Mouse (Mus musculus) cerebellum, adult 2 months (tissue): ENCODE measurements around the gene Art3. TPM values are rescaled to one million over a fixed set of nuclear protein-coding genes. Genes with fewer than 3 reads are reported as not detected.
"Not testable (repeated sequence)": the region's sequence is repeated elsewhere in the genome, so short reads cannot be mapped to it uniquely, and the experiment has no call there.

Source experiments
- DNase-seq, 2 experiments: peaks; one replicate each; pipeline ENCODE4 v3.0.0; 2021
- H3K27ac ChIP-seq: fragments of 200-500 bp; 2 replicates; pipeline ENCODE4 v1.5.1; 2012; ENCODE audit warnings: low read length, control low read depth, inconsistent platforms; ENCODE audit not compliant: insufficient read depth
- H3K27me3 ChIP-seq: fragments of 200-500 bp; 2 replicates; pipeline ENCODE4 v1.6.1; 2012; ENCODE audit warnings: inconsistent platforms, mild to moderate bottlenecking, low read length, moderate library complexity; ENCODE audit not compliant: control insufficient read depth, insufficient read depth
- H3K4me1 ChIP-seq: fragments of 200-500 bp; 2 replicates; pipeline ENCODE4 v1.6.1; 2011; ENCODE audit warnings: low read length; ENCODE audit not compliant: control insufficient read depth, insufficient read depth
- H3K4me3 ChIP-seq: fragments of 200-500 bp; replicated peaks from 2 replicates; pipeline ENCODE3; 2011; ENCODE audit warnings: mild to moderate bottlenecking, low read depth, low read length, control low read depth; ENCODE audit not compliant: insufficient read depth
- CTCF ChIP-seq: fragments of 200-500 bp; IDR thresholded peaks from 2 replicates; pipeline ENCODE4 v1.5.1; 2011; ENCODE audit warnings: low read depth, mild to moderate bottlenecking, control low read depth, low read length, moderate library complexity, borderline replicate concordance; ENCODE audit not compliant: insufficient read depth
- POLR2A ChIP-seq: fragments of 200-500 bp; IDR thresholded peaks from 2 replicates; pipeline ENCODE4 v1.6.1; 2011; ENCODE audit warnings: low read length, control low read depth, borderline replicate concordance; ENCODE audit not compliant: insufficient read depth
- WGBS: fragments of 180-500 bp; shearing (Covaris S2); methylation state at CpG from one replicate; pipeline ENCODE4 v1.1.7; 2018; 5-methylcytosine and 5-hydroxymethylcytosine counted together
- polyA plus RNA-seq: library from polyadenylated mRNA; depleted of rRNA; stranded (reverse); fragments of >200 nt; gene quantifications from 2 replicates; pipeline ENCODE4 v1.2.3, GENCODE M21; 2012

Art3 gene
- polyA plus RNA-seq, 1 experiment, result 17.8 TPM

DNA sequence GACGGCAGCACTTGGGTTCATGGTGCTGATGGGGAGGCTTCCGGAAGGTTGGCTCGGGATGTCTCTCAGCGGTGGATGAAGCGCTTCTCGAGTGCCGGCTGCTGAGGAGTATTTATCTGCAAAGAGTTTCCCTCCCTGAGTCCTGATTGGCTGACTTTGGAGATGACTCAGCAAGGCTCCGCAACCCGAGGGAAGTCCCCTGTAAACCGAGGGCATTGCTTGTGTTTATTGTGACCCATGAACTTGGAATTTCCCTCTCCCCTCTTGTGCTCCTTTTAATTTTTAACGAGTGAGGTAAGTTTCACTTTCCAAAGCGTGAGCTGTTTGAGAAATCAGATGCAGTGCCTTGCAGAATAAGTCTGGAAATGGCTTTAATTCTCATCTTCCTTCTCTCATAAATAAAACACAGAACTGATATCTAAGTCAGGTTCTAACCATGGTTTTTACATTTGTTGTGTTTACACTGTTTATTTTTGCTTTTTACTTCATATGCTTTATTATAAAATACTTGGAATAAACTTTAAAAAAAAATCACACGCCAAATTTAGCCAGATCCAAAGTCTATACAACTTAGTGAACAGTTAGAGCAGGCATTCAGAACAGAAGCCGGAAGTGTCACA lies 17.3 kb downstream of the Art3 start, which contains the start of gene Cxcl10:
Cxcl10 (minus strand) TSS at position 96 of the 620 bp plus-strand sequence.
- TF ChIP-seq POLR2A (no peak), CTCF (no peak)
- DNase-seq, result peak; percentile 29 to 42
- H3K4me3 ChIP-seq, result peak within 1 kb of the TSS; percentile 51
- H3K4me1 ChIP-seq, result peaks cover 2% of the 10 kb centered on the region; the same call in 1 of the 2 replicates
- H3K27me3 ChIP-seq, result no peaks in the 10 kb centered on the region
- WGBS, result 14% methylated on average over 14 of the region's 14 CpGs
- no peak within 1 kb of the TSS for H3K27ac ChIP-seq

DNA sequence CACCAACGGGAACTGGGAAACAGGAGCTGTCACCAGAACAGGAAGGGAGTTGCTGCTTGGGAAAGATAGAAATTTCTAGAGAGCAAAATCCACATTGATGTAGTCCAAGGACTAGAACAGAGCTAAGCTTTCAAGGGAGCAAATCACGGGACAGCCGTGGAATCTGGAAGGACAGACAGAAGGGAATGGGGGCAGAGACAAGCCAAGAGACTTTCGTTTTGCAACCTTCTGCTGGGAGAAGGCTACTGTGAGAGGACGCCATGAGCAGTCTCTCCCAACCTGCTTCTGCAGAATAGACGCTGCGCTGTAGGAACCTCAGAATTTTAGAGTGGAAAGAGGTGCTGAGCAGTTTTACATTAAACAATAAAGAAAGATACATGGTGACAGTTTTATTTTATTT lies 18.1 kb downstream of the Art3 start:
- no peak for DNase-seq
- Histone ChIP-seq H3K4me1 (peaks cover 2% of the 10 kb centered on the region; the same call in 1 of the 2 replicates), H3K27me3 (no peaks in the 10 kb centered on the region), H3K4me3 (no peak overlapping the region), H3K27ac (no peak overlapping the region)
- WGBS, result 84% methylated on average over 7 of the region's 7 CpGs
- no peak for TF ChIP-seq POLR2A

DNA sequence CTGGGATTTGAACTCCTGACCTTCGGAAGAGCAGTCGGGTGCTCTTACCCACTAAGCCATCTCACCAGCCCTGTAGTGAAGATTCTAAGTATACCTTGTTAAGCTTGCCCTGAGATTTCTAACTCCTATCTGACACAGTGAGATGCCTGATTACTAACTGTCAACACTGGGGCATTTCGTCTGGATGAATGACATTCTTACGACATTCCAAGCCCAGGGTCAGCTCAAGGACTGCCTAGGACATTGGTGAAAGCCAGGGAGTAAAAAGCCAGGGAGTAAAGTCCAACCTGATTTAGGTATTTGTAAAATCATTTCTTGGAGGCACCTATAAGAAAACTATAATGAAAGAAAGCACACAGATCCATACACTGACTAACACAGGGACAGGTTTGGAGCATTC lies 21.1 kb downstream of the Art3 start:
- not testable (repeated sequence) for H3K27me3 ChIP-seq, H3K4me3 ChIP-seq
- WGBS, result 88% methylated on average over 4 of the region's 4 CpGs

DNA sequence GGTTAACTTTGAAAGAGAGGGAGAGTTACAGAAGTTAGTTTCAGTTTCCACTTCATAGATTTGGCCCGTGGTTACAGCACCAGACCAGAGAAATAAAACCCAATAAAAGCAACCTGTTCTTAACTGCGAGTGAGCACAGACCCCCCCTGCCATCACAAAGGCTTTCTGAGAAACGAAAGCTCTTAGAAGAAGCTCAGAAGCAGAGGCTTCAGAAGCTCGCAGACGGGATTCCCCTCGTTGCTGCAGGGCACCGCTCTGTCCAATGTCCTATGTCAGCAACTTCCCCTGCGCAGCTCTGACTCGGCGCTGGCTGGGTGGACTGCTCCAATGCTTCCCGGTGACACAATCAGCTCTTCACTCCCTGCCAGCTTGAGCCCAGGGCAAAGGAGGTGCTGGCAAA lies 21.9 kb downstream of the Art3 start:
- Histone ChIP-seq H3K4me3 (peak overlapping the region; percentile 45), H3K27me3 (no peaks in the 10 kb centered on the region), H3K27ac (no peak overlapping the region), H3K4me1 (peaks cover 2% of the 10 kb centered on the region; the same call in 1 of the 2 replicates)
- 15% methylated on average over 11 of the region's 11 CpGs for WGBS
- DNase-seq, result peak in 1 of 2 experiments; percentile 23
- TF ChIP-seq POLR2A, result no peak
- no peak for TF ChIP-seq CTCF

More for the DNA sequence above, 21.1 kb downstream of the Art3 start:
- H3K27ac ChIP-seq, H3K4me1 ChIP-seq, DNase-seq: not testable (repeated sequence)

DNA sequence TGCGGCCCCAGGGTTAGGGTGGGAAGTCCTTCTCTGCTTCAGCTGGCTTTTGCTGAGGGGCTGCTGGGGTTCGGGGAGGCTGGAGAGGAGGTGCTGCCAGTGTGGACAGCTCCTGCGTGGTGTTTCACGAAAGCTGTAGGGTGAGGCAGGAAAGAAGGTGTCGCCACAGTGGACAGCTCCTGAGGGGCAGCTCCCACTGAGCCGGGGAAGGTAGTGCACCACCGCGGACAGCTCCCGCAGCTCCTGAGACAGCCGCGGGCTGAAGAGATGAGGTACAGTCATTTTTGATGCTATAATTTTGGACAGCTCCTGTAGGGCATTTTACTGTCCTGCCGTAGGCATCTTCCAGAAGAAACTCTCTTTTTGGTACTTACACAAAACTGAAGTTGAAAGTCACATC lies 26.4 kb downstream of the Art3 start:
- DNase-seq, result no peak
- Histone ChIP-seq H3K27ac (no peak overlapping the region), H3K27me3 (no peaks in the 10 kb centered on the region), H3K4me3 (no peak overlapping the region), H3K4me1 (peaks cover under 1% of the 10 kb centered on the region; the same call in 1 of the 2 replicates)
- no peak for TF ChIP-seq CTCF
- no peak for TF ChIP-seq POLR2A
- 63% methylated on average over 11 of the region's 12 CpGs for WGBS

DNA sequence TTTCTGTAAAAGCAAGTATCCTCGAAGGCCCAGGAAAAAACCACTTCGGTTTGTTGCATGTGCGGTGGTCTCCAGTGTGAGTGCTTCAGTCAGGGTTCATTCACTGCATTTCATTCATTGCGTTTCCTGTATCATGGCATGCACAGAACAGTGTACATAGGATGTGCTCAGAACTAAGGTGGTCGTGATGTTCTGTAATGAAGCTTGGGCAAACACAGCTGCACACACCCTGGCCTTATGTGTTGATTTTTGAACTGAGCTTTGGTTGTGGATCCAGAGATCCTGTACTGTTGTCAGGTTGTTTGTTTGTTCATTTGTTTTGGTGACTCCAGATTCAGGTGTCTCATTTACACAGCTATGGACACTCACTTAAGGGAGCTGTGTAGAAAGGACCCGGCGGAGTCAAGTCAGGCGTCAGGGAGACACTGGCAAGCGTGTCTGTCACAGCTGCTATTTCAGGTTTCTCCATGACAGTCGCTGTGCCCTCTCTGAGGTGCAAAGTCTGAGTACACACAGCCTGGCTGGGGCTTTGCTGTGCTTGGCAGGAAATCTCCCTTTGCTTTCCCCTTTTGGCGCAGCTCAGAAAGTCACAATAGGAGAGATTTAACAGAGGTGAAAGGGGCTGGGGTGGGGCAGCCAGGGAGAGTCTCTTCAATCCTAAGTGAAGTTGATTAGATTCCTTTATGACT lies 27.3 kb downstream of the Art3 start:
- no peak for DNase-seq
- Histone ChIP-seq H3K27ac (no peak overlapping the region), H3K4me1 (no peaks in the 10 kb centered on the region), H3K4me3 (no peak overlapping the region), H3K27me3 (no peaks in the 10 kb centered on the region)
- no peak for TF ChIP-seq POLR2A
- no peak for TF ChIP-seq CTCF
- WGBS, result 60% methylated on average over 11 of the region's 11 CpGs

DNA sequence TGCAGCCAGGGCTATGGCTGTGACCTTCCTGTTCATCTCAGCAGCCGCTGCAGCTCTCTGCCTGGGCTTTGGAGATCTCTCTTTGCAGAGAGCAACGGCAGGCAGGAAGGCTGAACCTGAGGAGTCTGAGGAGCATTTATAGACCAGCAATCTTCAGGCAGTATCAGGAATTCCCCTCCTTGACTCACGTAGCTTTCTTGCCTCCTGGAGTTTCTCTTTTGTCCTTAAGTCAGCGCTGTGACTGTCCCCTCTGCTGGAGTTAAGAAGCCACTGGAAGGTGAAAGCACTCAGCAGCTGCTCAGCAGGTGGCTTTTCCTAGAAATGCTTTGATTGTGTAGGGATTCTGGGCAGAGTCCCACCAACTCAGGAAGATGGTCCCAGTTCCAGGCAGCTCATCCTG lies 31.6 kb downstream of the Art3 start:
- TF ChIP-seq POLR2A, result no peak
- no peak for TF ChIP-seq CTCF
- Histone ChIP-seq H3K27me3 (no peaks in the 10 kb centered on the region), H3K4me1 (peaks cover 4% of the 10 kb centered on the region; the same call in 1 of the 2 replicates), H3K27ac (no peak overlapping the region), H3K4me3 (no peak overlapping the region)
- 30% methylated on average over 4 of the region's 4 CpGs for WGBS
- DNase-seq, result no peak

DNA sequence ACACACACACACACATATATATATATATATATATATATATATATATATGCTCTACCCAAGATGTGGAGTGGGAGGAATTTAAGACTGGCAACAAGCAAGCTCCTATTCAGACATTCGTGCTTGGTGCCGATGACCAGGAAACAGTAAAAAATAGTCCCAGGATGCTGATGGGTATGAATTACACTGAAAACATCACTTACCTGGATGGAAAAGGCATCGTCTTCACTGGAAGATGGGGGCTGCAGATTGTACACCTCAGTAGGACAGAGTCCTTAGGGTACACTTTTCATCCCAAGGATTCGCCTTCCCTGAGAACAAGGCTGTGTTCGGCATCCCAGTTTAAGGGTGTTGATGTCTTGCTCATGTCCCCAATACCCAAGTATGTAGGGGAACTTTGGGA lies 32.4 kb downstream of the Art3 start:
- 96% methylated on average over 5 of the region's 5 CpGs for WGBS
- no peak for TF ChIP-seq CTCF
- no peak for TF ChIP-seq POLR2A
- Histone ChIP-seq H3K27ac (no peak overlapping the region), H3K4me3 (no peak overlapping the region), H3K27me3 (no peaks in the 10 kb centered on the region), H3K4me1 (peaks cover 10% of the 10 kb centered on the region; the same call in 1 of the 2 replicates)
- no peak for DNase-seq
